Mouse (Mus musculus): Measurements from ENCODE around the gene Mrpl20.

GRCm38 (mm10) chr4:155779498-155779897, 23.2 kb upstream of the Mrpl20 start:
- TF ChIP-seq POLR2A (IDR thresholded peaks at IDR 0.05; ENCODE audit: borderline replicate concordance, insufficient read depth, low read length) (no peak), CTCF (IDR thresholded peaks at IDR 0.05; ENCODE audit: borderline replicate concordance, insufficient read depth, low read depth, low read length) (no peak)
